Mouse (Mus musculus): ENCODE measurements around the gene Ccnt1.
"Not testable (repeated sequence)": the region's sequence is repeated elsewhere in the genome, so short reads cannot be mapped to it uniquely, and the experiment has no call there.

The Ccnt1 gene

DNA sequence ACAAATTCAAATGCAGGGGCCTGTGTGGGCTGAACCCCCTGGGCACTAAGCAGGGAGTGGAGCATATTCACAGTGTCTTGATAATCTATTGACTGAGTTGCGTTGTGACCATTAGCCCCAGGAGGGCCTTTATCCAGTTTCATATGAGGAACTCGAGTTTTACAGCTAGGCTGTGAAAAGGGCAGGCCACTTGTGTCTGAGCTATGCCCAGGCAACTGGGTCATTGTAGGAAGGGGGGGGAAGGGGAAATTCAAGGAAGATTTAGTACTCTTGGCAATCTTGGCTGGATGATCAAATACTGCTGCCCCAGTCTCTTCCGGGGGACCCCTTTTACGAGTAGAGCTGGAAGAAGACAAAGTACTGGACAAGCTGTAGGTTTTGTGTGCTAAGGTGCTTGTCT is 27.4 kb downstream of the Ccnt1 start:
- no peak for DNase-seq (ENCODE audit: low read depth)

DNA sequence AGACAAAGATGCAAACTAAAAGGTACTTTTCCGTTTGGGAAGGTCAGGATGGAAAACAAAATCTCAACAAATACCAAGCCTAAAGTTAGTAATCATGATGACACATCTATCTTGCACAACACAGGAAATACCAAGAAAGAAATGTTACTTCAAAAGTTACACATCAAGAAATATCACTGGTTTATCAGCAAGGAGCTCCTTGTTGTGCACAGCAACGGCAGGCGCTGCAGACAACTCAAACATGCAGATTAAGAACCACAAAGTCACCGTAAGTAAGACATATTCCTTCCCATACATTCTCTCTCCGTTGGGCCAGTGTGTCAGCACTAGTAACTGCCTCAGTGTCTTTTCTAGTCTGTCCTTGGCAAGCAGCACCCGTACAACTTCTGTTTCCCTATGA is 29.7 kb downstream of the Ccnt1 start:
- no peak for DNase-seq (ENCODE audit: low read depth)

DNA sequence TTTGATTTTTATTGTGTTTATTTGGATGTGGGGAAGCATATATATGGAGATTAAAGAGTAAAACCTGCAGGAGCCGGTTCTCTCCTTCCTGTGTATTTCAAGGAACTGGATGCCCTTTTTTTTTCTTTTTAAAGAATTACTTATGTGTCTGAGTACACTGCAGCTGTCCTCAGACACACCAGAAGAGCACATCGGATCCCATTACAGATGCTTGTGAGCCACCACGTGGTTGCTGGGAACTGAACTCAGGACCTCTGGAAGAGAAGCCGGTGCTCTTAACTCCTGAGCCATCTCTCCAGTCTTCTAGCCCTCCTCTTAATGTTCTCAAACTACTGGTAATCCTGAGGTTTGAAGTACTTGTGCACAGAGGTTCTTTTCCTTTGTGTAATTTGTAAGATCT is 32.8 kb downstream of the Ccnt1 start:
- no peak for DNase-seq (ENCODE audit: low read depth)

DNA sequence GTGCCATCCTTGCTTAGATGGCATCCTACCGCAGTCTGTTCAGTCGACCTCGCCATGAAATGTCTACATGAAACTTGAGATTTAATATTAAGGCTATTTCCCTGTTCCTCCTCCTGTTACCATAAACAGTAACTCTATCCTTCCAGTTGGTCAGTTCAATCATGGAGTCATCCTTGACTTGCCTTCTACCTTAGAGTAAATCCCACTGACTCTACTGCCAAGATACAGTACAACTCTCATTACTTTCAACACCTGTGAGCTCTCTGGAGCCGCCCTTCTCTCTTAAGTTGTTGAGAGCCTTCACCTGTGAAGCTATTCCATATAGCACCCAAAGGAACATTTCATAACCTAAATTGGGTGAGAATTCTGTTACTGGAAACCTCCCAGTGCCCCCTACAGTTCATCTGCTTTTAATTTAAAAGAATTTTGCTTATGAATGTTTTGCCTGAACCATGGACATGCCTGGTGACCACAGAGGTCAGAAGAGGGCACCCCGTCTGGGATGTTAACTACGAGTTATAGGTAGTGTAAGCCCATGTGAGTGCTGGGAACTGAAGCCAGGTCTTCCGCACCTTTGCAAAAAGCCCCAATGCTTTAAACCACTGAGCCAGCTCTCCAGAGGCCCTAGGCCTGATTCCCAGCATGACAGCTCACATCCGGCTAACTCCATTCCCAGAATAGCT is 33.8 kb downstream of the Ccnt1 start:
- no peak for DNase-seq (ENCODE audit: low read depth)

DNA sequence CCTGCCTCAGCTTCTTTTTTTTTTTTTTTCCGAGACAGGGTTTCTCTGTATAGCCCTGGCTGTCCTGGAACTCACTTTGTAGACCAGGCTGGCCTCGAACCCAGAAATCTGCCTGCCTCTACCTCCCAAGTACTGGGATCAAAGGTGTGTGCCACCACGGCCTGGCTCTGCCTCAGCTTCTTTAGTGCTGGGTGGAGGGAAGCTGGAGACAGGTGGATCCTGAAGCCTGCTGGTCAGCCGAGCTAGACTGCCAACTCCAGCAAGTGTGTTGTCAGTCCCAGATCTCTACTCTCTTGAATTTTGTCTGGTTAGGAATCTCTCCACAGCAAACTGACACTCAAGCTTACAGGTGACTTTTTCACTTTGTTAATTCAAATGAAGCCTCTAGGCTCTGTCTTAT is 34.8 kb downstream of the Ccnt1 start:
- no peak for DNase-seq (ENCODE audit: low read depth)

DNA sequence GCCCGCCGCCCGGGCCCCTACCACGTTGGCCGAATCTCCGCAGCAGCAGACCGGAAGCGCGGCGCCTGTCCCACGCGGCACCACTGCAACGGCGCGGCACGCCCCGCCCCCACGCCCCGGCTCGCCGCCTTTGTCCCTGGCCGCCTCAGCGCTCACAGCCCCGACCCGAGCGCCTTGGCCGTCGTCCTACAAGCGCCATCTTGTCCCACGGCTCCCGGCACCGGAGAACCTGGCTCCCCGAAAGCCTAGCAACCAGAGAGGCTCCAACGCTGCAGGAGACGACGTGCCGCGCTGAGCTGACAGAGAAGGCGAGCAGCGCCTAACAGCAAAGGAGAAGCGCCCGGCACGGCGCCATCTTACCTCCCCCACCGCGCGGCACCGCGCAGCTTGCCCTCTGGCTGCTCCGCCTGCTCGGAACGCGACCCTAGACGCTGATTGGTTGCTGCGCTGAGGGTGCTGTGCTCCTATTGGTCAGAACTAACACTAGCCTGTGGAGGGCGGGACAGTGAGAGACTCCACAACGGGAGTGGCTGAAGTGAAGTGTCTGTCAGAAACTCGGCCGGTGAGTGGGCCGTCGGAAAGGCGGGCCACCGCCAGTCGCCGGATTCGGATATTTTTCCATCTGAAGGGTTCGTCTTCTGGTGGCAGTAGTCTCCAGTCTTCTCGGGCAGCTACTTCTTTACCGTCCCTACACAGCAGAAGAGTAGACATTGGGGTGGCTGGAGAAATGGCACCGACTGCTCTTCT is 36.7 kb downstream of the Ccnt1 start, which contains the start of gene Kansl2:
TSS of gene Kansl2 (minus strand) at position 384 of the 747 bp plus-strand sequence.
- peak; percentile 99 for DNase-seq (ENCODE audit: low read depth)

DNA sequence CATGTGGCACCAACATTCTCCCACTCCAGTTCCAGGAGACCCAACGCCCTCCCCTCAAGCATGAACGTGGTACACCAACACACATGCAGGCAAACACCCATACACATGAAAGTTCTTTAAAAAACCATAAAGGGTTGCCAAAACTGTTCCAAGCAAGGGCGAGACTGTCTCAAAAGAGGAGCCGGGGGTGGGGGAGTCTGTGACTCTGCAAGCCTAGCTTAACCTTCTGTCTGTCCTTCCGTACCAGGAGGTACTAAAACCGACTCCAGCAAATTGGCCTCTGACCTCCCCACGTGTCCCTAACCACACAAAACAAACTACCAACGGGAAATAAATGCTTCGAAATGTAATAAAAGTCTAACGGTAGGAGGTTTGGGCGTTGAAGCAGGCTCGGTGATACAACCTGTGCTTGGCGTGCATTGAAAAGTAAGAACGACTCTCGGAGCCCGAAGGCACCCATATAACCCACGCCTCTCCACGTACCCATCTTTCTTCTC is 37.6 kb downstream of the Ccnt1 start:
- DNase-seq (ENCODE audit: low read depth), result peak; percentile 56

DNA sequence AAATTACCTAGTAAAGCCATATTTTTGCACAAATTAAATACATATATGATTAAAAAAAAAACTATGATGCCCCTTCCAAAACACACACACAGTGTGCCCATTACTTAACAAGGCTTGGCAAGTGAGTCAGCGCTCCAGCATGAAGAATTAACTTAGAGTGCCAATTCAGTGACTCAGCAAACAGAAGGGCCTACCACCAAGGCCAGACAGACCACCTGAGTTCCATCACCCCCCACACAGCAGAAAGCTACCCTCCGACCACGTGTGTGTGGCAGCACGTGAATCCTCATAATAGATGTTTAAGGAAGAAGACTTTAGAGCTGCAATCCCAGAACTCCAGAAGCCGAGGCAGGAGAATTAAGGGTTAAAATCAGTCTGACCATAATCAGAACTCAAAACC is 38.4 kb downstream of the Ccnt1 start:
- no peak for DNase-seq (ENCODE audit: low read depth)

DNA sequence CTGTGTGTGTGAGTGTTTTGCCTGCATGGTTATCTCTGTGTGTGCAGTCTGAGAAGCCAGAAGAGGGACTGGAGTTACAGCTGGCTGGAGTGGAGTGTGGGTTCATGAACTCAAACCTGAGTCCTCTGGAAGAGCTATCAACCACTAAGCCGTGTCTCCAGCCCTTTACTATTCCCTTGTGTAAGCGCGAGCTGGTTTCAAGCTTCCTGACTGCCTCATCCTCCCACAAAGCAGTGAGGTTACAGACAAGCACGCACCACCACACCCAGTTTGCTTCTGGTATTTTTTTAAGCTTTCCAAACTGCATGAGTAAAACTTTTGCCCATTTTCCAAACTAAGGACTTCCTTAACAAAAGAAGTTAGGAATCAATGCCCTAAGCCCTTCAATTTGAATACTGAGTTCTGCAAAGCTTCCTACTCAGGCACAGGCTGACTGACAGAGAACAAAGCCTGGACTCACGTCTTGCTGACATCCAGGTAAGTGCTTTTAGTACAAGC is 42.6 kb downstream of the Ccnt1 start:
- DNase-seq (ENCODE audit: low read depth), result no peak

DNA sequence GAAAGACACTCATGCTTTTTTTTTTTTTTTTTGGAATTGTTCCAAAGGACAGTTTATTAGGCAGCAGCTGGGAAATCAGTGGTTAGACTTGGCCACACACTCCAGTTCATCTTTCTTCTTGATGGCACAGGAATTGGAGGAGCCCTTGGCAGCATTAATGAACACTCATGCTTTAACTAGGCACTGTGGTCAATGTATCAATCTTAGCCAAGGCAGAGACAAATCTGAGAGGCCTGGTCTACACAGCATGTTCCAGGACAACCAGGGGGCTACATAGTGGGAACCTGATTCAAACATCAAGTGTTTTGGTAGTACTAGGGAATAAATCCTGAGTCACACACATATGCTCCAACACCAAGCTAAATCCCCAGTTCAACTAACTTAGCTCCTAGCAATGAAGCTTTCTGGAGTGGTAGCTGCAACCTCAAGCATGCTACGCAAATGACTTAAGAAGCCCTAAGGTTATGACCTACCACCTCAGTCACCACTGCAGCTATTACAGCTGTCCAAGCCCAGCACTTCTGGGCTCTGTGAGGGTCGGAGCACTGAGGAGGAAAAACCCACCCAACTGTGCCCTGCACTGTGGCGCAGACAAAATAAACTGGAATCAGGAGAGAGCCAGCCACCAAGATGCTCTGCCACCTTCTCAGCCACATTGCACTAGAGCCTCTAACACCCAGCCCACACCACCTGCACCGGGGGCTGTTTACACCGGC is 43.5 kb downstream of the Ccnt1 start:
- DNase-seq (ENCODE audit: low read depth), result no peak

DNA sequence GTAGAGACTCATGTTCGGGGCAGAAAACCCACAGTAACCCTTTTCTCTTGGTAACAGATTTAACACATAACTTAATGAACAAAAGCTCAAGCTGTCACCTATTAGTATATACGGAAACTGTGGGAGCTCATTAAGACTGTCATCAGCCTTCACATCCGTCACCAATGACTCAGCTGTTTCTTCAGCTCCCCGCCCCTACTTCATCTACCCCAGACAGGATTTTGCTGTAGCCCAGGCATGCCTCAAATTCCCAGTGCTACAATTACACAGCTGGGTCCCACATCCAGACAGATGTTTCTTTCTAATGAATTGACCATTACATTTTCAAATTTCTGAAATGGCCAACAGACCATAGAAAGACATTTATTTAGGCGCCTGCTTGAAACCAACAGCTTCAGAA is 44.7 kb downstream of the Ccnt1 start:
- no peak for DNase-seq (ENCODE audit: low read depth)

DNA sequence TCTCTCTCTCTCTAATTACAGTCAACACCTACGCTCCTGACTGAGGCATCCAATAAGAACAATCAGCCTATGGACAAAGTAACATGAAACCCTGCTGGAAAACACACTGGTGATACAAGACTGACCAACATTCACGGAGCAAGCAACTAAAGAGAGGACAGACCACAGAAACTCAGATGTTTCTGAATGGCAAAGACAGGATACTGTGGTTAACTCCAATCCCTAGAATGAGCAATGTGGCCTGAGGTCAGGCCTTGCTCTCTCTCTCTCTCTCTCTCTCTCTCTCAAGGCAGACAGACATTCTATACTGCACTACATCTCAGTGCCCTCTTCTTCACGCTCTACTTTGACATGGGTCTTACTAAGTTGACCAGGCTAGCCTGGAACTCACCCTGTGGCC is 49.5 kb downstream of the Ccnt1 start:
- DNase-seq (ENCODE audit: low read depth), result no peak

DNA sequence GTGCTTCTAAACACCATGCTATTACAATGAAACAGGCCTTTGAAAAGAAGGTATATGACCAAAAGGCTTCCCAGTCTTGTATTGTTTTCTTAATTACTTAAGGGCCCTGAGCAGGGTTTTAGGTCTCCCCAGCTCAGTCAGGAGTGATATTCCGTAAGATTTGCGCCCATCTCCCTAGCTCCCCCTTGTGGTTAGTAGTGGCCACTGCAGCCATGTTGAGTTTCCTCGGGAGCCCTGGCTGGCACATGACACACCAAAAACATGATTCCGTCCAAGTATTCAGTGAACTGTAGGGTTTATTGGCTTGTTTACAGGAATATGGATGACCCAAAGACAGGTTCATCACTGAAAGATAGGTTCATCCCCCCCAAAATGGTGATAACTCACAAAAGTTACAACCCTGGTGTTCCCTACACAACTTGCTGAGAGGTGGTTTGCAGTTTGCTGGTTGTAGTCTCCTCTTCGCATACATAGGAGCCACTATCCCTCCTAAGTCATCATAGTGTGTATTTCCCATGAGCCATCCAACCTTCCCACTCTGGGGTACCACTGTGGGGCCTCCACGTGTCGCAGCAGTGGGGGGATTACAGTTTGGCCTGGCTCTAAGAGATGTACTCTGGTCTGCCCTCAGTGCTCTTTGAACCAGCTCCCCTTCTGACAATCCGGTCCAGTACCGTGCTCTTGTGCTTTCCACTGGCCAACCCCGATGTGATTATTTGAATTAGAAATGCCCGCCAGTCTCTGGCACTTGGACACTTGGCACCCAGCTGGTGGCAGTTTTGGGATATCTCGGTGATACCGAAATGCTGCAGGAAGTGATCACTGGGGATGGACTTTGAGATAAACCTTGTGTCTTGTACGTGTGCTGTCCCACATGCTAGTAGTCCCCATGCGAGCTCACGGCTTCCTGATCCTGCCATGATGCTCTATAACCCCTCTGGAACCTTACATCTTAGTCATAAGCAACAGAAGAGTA is 53.1 kb downstream of the Ccnt1 start:
- DNase-seq (ENCODE audit: low read depth), result peak; percentile 82

DNA sequence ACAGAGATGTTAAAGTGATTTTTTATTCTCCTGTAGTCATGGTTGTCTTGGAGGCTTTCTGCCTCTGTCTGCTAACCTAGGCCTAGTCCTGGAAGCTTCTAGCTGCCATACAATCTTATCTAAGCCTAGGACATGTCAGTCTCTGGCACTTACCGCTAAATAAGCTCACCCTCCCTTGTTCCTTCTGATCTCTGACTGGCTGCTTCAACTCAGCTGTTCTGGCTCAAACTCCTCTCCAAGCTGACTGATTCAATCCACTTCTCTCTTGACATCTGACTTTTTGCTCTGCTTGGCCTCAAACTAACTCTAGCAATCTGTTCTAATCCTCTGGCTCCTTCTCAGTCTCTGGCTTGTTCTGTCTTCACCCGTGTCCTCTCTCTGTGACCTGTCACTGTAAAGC is 55.9 kb downstream of the Ccnt1 start:
- not testable (repeated sequence) for DNase-seq (ENCODE audit: low read depth)

DNA sequence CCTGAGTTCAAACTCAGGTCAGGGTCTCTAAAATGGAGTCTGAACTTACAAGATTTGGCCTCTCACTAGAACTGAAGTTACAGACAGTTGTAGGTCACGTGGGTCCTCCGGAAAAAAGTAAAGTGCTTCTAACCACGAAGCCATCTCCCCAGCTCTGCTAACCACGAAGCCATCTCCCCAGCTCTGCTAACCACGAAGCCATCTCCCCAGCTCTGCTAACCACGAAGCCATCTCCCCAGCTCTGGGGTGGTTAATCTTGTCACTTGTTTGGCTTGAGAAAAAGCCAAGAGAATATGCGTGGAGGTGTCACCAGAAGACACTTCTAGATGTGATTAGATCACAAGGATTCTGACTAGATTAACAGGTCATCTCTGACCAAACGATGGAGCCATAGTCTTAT is 56.6 kb downstream of the Ccnt1 start:
- peak; percentile 82 for DNase-seq (ENCODE audit: low read depth)

DNA sequence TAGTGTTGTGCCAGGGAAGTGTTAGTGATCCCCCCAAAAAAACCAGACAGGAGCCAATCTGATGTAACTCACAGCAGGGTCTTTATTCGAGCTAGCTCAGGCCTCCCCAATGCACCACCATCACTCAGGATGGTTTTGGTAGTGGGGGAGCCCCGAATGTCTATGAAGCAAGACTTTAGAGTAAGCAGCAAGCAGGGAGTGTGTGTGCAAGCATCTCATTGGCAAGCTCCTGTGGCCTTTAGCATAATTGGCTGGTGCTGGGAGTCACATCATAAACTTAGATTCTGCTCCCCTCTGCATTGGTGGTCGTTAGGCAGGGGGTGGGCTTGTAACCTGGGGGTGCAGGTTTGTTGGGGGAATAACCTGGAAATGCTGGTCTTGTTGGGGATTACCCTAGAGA is 57.0 kb downstream of the Ccnt1 start:
- DNase-seq (ENCODE audit: low read depth), result peak; percentile 58

DNA sequence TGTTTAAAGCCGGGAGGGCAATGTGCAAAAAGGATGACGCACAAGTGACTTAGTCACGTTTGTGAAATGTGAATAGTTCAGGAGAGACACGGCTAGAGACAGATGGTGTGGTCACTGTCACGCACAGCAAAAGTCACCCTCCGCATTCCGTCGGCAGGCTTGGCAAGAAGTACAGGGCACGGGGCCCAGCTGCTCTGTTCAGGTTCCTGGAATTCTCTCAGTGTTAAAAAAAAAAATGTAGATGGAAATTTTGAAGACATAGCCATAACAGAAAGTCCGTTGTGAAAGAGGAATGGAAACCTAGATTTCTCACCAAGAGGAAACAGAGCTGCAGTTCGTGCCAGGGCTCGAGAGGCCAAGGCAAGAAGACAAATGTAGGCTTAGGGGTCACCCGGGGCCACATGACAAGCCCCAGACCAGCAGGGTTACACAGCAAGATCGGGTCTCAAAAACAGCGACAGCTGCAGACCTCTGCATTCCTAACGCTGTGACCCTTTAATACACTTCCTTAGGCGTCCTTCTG is 57.9 kb downstream of the Ccnt1 start:
- peak; percentile 49 for DNase-seq (ENCODE audit: low read depth)

DNA sequence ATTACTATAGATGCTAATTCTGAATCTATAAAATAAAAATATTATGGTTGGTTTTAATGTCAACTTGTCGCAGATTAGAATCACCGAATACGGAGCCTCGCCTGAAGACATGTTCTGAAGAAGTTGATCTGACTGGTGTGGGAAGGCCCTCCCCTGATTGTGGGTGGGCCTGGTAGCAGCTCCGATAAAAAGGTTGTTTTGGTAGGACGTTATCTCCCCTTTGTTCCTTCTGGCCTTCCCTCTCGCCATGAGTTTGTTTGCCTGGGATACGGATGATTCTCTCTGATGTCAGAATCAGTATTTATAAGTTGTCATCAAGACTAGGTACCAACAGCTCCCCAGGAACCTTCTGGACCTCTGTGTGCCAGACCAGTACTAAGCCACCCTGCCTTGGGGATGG is 58.5 kb downstream of the Ccnt1 start:
- no peak for DNase-seq (ENCODE audit: low read depth)

DNA sequence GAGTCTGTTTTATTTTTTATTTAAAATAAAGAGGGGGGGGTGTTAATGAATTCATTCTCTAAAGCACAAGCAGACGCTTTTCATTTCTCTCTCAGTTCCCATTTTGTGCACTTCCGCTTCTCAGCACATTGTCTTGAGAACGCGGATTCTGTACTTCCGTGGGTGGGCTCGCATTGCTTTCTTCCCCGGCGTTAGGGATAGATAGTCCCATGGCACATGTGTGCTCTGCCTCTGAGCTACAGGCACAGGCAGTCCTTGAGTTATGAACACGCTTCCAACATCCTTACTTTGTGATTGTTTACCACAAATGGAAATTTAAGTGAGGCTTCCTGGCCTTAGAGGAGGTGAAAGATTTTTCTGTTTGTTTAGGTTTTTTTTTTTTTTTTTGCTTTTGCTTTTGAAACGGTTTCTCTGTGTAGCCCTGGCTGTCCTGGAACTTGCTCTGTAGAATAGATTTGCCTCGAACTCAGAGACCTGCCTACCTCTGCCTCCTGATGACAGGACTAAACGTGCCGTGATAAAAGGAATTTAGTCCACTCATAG is 59.3 kb downstream of the Ccnt1 start:
- DNase-seq (ENCODE audit: low read depth), result peak; percentile 72

DNA sequence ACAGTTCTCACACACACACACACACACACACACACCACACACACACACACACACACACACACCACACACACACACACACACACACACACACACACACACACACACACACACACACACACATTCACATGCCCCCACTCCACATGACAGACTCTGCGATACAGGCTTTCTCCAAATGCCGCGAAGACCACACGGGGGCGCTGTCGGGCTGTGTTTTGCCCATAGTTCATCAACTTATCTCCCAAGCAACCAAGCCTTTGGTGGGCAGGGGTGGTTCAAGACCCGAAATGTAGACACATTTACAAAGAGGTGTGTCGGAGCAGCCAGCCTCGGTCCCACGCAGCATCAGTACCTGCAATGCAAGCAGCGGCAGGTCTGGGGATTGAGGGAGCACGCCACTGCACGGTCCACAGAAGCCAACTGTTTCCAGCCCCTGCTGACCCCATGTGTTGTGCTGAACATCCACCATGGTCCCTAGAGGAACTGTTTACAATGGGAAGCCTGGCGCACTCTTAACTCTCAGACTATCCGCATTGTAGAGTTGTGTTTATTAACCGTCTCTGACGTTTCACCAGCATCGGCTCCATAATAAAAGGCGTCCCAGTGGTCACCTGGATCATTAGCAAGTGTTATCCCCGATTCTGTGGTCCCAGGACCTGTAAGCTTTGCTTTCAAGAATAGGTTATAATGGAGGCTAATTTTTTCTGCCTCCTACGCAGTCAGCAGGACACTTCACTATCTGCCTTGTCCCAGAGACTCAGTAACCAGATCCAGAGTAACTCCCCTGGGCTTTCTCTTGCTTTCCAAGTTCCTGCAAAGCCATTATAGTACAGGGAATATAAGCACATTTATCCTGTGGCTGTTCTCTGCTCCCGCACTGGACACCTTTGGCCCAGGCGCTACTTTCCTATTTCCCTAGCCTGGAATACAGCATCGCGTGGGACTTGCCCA is 60.0 kb downstream of the Ccnt1 start:
- DNase-seq (ENCODE audit: low read depth), result peak; percentile 93
